Comparison of ENCODE assay signal across 17 mouse cellular contexts in the genomic region with DNA sequence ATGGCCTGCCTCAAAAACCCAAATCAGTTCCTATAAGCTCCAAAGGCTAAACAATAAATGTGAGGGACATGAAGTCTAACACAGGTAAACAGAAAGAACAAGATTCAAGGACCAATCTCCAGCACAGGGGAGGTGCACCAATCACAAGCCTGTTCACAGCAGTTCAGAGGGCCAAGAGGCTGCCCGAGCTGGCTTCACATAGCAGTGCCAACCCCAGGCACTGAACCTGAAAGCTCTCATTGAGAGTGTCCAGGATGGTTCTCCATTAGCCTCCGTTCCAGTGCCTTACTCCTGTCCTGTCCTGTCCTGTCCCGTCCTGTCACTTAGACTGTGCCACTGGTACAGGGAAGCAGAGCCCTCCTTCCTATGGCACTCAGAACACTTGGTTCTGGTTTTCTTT. TPM values are rescaled to one million over a fixed set of nuclear protein-coding genes. Genes with fewer than 3 reads are reported as not detected.
DNase-seq lines count a peak whose midpoint lies in the region; TF ChIP-seq lines count a peak whose summit lies in the region.
"Had no signal": no experiment of that assay in that cellular context is flagged by ENCODE, and none has a peak within 500 bp of the region (broad histone marks: within the 10 kb centered on the region; RNA-seq: fewer than 3 reads in every experiment).

No protein-coding gene starts in this region.

- TF ChIP-seq POLR2A in spleen, adult 2 months (IDR thresholded peaks at IDR 0.05; ENCODE audit: low read depth, low read length) = no peak

- DNase-seq in heart, adult 11 months = peak; percentile 89
- no peak for DNase-seq in heart, postnatal 4 days
- DNase-seq in layer of hippocampus, adult 2 months (ENCODE audit: low spot score in 2 of 2) = no peak
- no peak for DNase-seq in layer of hippocampus, adult 11-12 months (ENCODE audit: low spot score)
- DNase-seq in spleen, adult 2 months (ENCODE audit: low read depth in 1 of 2, low spot score in 2 of 2) = no peak
- no peak for DNase-seq in spleen, postnatal 10 days (ENCODE audit: low spot score in 2 of 2)
- no peak for DNase-seq in right cerebral cortex, adult 18-20 months
- DNase-seq: adrenal gland, postnatal 36 days; heart, postnatal 10 days; lung, postnatal 14 days; right cerebral cortex, postnatal 25 days; thymus, adult 18-20 months had no signal

- H3K27me3 ChIP-seq in spleen, adult 2 months (ENCODE audit: control insufficient read depth, insufficient read depth, low read length) = no peaks in the 10 kb centered on the region
- H3K27me3 ChIP-seq: forebrain, embryonic 13.5 days; Patski had no signal

- peaks cover 71% of the 10 kb centered on the region for H3K79me2 ChIP-seq in macrophage (ENCODE audit: inconsistent target)

- WGBS in spleen, adult 2 months = 82% methylated on average over 3 of the region's 3 CpGs
- WGBS in macrophage (ENCODE audit: missing documents) = 94% methylated on average over 3 of the region's 3 CpGs

- H3K27ac ChIP-seq in layer of hippocampus, adult 2 months = peak overlapping the region; percentile 94
- peak overlapping the region; percentile 38; the same call in 1 of the 2 replicates for H3K27ac ChIP-seq in spleen, adult 2 months (ENCODE audit: insufficient read depth, low read length)
- H3K27ac ChIP-seq in macrophage = peak overlapping the region; percentile 98
- H3K27ac ChIP-seq: forebrain, embryonic 13.5 days; midbrain, embryonic 10.5 days had no signal

- H3K4me1 ChIP-seq in spleen, adult 2 months (ENCODE audit: control insufficient read depth, insufficient read depth, insufficient read length) = peaks cover 5% of the 10 kb centered on the region; the same call in 1 of the 2 replicates

- H3K4me3 ChIP-seq in layer of hippocampus, adult 2 months = no peak overlapping the region
- no peak overlapping the region for H3K4me3 ChIP-seq in spleen, adult 2 months (ENCODE audit: extremely low read depth, insufficient read depth, insufficient read length)
- no peak overlapping the region for H3K4me3 ChIP-seq in macrophage (ENCODE audit: inconsistent target)
- H3K4me3 ChIP-seq: forebrain, embryonic 13.5 days; midbrain, embryonic 10.5 days had no signal

- H3K36me3 ChIP-seq in spleen, adult 2 months (ENCODE audit: control insufficient read depth, insufficient read depth, low read length) = peaks cover 8% of the 10 kb centered on the region
- H3K36me3 ChIP-seq in macrophage (ENCODE audit: inconsistent target) = 0 out of 2 replicates have a peak, but pooled peaks cover under 1% of the 10 kb centered on the region

- no peak for TF ChIP-seq CTCF in layer of hippocampus, adult 2 months (conservative IDR thresholded peaks at IDR 0.05)
- no peak for TF ChIP-seq CTCF in spleen, adult 2 months (IDR thresholded peaks at IDR 0.05; ENCODE audit: extremely low read depth, insufficient read depth, insufficient read length, insufficient replicate concordance)

RNA-seq across cellular contexts. Expression of a gene that starts 8.0 kb away (rescaled TPM):
- 10 to 100 TPM; 68.4 to 73.6 TPM for total RNA-seq in heart, postnatal 4 days (2021)
- total RNA-seq in layer of hippocampus, adult 2 months (2021) = 10 to 100 TPM; 34.2 to 35.5 TPM
- 18.7 and 20.2 TPM in 2 replicates for polyA plus RNA-seq in spleen, adult 2 months (2012; rRNA removed)
- total RNA-seq in macrophage (2018; cell fraction: chromatin; rRNA removed) = 100 to 1,000 TPM in 7 of 26 experiments, 10 to 100 TPM in 19; 60.5 to 127 (median 89.8) TPM
- 10 to 100 TPM; 44.3 to 72.9 (median 60.3) TPM for total RNA-seq in macrophage (2018; cell fraction: cytosol; rRNA removed)
- 10 to 100 TPM; 50.0 to 95.0 (median 69.6) TPM for total RNA-seq in macrophage (2018; cell fraction: nucleus; rRNA removed)
- polyA plus RNA-seq in macrophage (2018) = 40.7 to 65.1 TPM (median 55.7 TPM) in 3 replicates

RNA-seq across cellular contexts. Expression of a gene that starts 27.5 kb away (rescaled TPM):
- total RNA-seq in heart, postnatal 4 days (2021) = 100 to 1,000 TPM; 195 to 196 TPM
- 100 to 1,000 TPM; 156 to 166 TPM for total RNA-seq in layer of hippocampus, adult 2 months (2021)
- 93.3 and 133 TPM in 2 replicates for polyA plus RNA-seq in spleen, adult 2 months (2012; rRNA removed)
- 10 to 100 TPM; 36.3 to 96.9 (median 66.9) TPM for total RNA-seq in macrophage (2018; cell fraction: chromatin; rRNA removed)
- total RNA-seq in macrophage (2018; cell fraction: cytosol; rRNA removed) = 100 to 1,000 TPM; 295 to 447 (median 378) TPM
- 100 to 1,000 TPM in 25 of 26 experiments, 10 to 100 TPM in 1; 64.6 to 378 (median 214) TPM for total RNA-seq in macrophage (2018; cell fraction: nucleus; rRNA removed)
- polyA plus RNA-seq in macrophage (2018) = 317 to 419 TPM (median 387 TPM) in 3 replicates

RNA-seq across cellular contexts. Expression of a gene that starts 58.8 kb away (rescaled TPM):
- 1 to 10 TPM in 1 of 2 experiments, under 1 TPM in 1; 0.98 to 1.2 TPM for total RNA-seq in heart, postnatal 4 days (2021)
- 1 to 10 TPM; 1.2 to 1.3 TPM for total RNA-seq in layer of hippocampus, adult 2 months (2021)
- polyA plus RNA-seq in spleen, adult 2 months (2012; rRNA removed) = 0.28 and 0.33 TPM in 2 replicates
- total RNA-seq in macrophage (2018; cell fraction: chromatin; rRNA removed) = not detected
- not detected for total RNA-seq in macrophage (2018; cell fraction: cytosol; rRNA removed)
- not detected for total RNA-seq in macrophage (2018; cell fraction: nucleus; rRNA removed)
- polyA plus RNA-seq in macrophage (2018) = not detected in 3 replicates
- total RNA-seq: granulocyte monocyte progenitor cell, adult 5-6 weeks had no signal

RNA-seq across cellular contexts. Expression of a gene that starts 59.0 kb away (rescaled TPM):
- total RNA-seq in heart, postnatal 4 days (2021) = 10 to 100 TPM; 20.9 to 24.0 TPM
- total RNA-seq in layer of hippocampus, adult 2 months (2021) = 10 to 100 TPM; 26.9 to 31.7 TPM
- 3.4 and 3.9 TPM in 2 replicates for polyA plus RNA-seq in spleen, adult 2 months (2012; rRNA removed)
- total RNA-seq in macrophage (2018; cell fraction: chromatin; rRNA removed) = 10 to 100 TPM in 1 of 26 experiments, 1 to 10 TPM in 14, not detected in 11; 1.5 to 10.6 (median 4.8) TPM
- 10 to 100 TPM in 19 of 26 experiments, 1 to 10 TPM in 7; 7.7 to 20.3 (median 12.9) TPM for total RNA-seq in macrophage (2018; cell fraction: cytosol; rRNA removed)
- total RNA-seq in macrophage (2018; cell fraction: nucleus; rRNA removed) = 1 to 10 TPM in 24 of 26 experiments, not detected in 2; 1.2 to 9.1 (median 3.0) TPM
- polyA plus RNA-seq in macrophage (2018) = 16.2 to 19.5 TPM (median 17.8 TPM) in 3 replicates

Comparison
In these comparisons a context has a peak if more than half of its experiments do, and no peak if none do; other contexts are left out.
1. H3K27ac ChIP-seq: peak in every context shown above with its lines; median percentile 98 in macrophage; 94 in layer of hippocampus, adult 2 months; 38 in spleen, adult 2 months.